Mouse (Mus musculus): ENCODE results near the gene Gps2. TPM values are rescaled to one million over a fixed set of nuclear protein-coding genes. Genes with fewer than 3 reads are reported as not detected.

Gps2 gene
- polyA plus RNA-seq, 1 experiment from 2014 or later, result 90.8 TPM

DNA sequence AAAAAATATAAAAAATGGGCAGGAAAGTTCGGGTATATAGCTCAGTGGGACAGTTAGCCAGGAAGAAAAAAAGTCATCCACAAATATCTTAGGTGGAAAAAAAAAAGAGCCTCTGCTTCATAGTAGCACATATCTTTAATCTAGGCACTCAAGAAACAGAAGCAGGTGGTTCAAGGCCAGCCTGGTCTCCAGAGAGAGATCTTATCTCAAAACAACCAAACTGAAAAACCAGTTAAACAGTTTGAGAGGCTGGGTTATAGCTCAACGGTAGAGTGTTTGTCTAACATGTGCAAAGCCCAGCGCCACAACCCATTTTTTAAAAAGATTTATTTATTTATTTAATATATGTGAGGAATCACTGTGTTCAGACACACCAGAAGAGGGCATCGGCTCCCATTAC lies 19.4 kb downstream of the Gps2 start:
- Histone ChIP-seq H3K9ac (ENCODE audit: low read length) (no peak overlapping the region), H3K4me3 (ENCODE audit: low read depth, low read length) (no peak overlapping the region), H3K4me2 (ENCODE audit: low read depth, severe bottlenecking) (no peak overlapping the region), H3K27me3 (ENCODE audit: control insufficient read depth, insufficient read depth, low read length) (peaks cover 8% of the 10 kb centered on the region), H3K27ac (replicated peaks; ENCODE audit: low read depth, low read length) (no peak overlapping the region), H3K9me3 (ENCODE audit: control insufficient read depth, low read length) (no peaks in the 10 kb centered on the region), H3K4me1 (ENCODE audit: control insufficient read depth, insufficient read depth, low read length) (peaks cover 22% of the 10 kb centered on the region), H3K36me3 (ENCODE audit: control insufficient read depth, insufficient read depth, low read length) (no peaks in the 10 kb centered on the region)
- WGBS, result 82% methylated on average over 4 of the region's 4 CpGs
- ATAC-seq (ENCODE audit: insufficient number of reproducible peaks, low FRiP score, low TSS enrichment, low read depth), result no peak
- DNase-seq (ENCODE audit: low spot score), result no peak

DNA sequence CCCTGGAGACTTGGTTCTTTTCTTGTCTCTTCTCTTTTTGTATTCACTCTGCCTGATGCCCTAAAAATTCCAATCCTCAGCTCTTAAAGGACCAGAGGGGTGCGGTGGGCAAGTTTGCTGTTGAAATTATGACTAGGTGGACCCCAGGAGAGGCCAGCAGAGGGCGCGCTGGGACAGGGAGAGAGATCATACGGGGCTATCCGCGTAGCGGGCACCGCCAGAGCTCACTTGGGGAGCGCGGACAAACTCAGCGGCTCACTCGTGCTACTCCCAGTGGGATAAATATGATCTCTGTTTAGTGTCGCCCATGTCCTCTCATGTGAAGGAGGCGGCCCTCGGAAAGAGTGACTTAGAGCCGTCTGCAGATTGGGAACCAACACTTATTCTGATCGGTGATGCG lies 20.5 kb downstream of the Gps2 start:
- H3K27me3 ChIP-seq (ENCODE audit: control insufficient read depth, insufficient read depth, low read length), result peaks cover 8% of the 10 kb centered on the region
- no peaks in the 10 kb centered on the region for H3K36me3 ChIP-seq (ENCODE audit: control insufficient read depth, insufficient read depth, low read length)
- no peaks in the 10 kb centered on the region for H3K9me3 ChIP-seq (ENCODE audit: control insufficient read depth, low read length)
- under 1% methylated on average over 18 of the region's 18 CpGs for WGBS
- no peak overlapping the region for H3K27ac ChIP-seq (replicated peaks; ENCODE audit: low read depth, low read length)
- H3K4me2 ChIP-seq (ENCODE audit: low read depth, severe bottlenecking), result peak overlapping the region; percentile 34
- H3K4me1 ChIP-seq (ENCODE audit: control insufficient read depth, insufficient read depth, low read length), result peaks cover 30% of the 10 kb centered on the region
- no peak for ATAC-seq (ENCODE audit: insufficient number of reproducible peaks, low FRiP score, low TSS enrichment, low read depth)
- H3K4me3 ChIP-seq (ENCODE audit: low read depth, low read length), result peak overlapping the region; percentile 3; the same call in 1 of the 2 replicates
- peak; percentile 99 for DNase-seq (ENCODE audit: low spot score)
- H3K9ac ChIP-seq (ENCODE audit: low read length), result peak overlapping the region; percentile 27; the same call in 1 of the 2 replicates

DNA sequence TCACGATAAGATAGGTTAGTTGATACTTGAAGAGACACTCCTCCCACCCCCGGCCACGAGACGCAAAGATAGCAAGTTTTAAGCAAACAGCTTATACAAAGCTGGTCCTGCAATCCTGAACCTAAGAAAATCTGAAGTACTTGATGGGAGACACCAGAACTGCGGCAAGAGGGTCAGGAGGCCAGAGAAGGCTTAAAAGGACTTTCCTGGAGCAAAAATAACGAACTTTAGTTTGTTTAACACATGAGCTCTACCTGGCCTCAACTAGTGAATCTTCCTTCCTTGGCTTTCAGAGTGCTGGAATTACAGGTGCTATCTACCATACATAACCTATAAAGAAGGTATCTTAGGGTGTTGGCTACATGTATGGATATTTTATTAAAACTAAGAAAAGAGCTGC lies 21.0 kb downstream of the Gps2 start:
- 0 out of 2 replicates have a peak overlapping the region, but pooled peaks have one; percentile 27 for H3K9ac ChIP-seq (ENCODE audit: low read length)
- peaks cover 8% of the 10 kb centered on the region for H3K27me3 ChIP-seq (ENCODE audit: control insufficient read depth, insufficient read depth, low read length)
- no peaks in the 10 kb centered on the region for H3K36me3 ChIP-seq (ENCODE audit: control insufficient read depth, insufficient read depth, low read length)
- H3K27ac ChIP-seq (replicated peaks; ENCODE audit: low read depth, low read length), result no peak overlapping the region
- H3K4me2 ChIP-seq (ENCODE audit: low read depth, severe bottlenecking), result peak overlapping the region; percentile 99
- H3K4me1 ChIP-seq (ENCODE audit: control insufficient read depth, insufficient read depth, low read length), result peaks cover 30% of the 10 kb centered on the region
- DNase-seq (ENCODE audit: low spot score) (no peak), ATAC-seq (ENCODE audit: insufficient number of reproducible peaks, low FRiP score, low TSS enrichment, low read depth) (no peak)
- WGBS, result 24% methylated on average over 6 of the region's 6 CpGs
- peak overlapping the region; percentile 3; the same call in 1 of the 2 replicates for H3K4me3 ChIP-seq (ENCODE audit: low read depth, low read length)
- no peaks in the 10 kb centered on the region for H3K9me3 ChIP-seq (ENCODE audit: control insufficient read depth, low read length)

DNA sequence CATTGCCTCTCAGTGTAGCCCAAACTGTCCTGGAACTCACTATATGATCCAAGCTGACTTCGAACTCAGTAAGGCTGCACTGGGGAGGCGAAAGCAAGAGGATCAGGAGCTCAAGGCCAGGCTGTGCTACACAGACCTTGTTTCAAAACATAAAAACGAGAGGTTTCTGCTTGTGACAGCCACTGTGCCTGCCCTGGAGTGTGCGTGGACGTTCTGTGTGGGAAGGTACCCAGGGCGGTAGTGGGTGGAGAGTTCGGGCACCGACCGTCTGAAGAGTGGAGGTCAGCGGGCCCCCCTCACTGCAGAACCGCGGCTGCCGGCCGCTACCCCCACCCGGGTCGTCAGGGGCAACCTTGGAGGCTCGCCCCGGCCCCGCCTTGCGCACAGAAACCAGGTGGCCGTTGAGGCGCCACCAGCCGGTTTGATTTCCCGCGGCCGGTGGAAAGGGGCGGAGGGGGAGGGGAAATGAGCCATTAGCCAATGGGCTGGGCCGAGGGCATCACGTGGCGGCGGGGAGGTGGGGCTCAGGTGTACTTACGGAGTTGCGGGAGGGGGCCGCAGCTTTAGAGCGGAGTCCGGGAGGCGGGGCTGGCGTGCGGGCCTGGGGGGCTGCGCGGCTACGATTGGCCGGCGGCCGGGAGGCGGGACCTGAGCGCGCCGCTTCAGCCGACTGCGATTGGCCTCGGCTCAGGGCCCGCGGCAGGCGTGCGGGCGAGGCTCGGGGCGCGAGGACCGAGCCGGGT lies 21.6 kb downstream of the Gps2 start, which contains the start of gene Ybx2:
Gene Ybx2, plus strand, starts transcription at position 660 of the 743 bp plus-strand sequence.
- peak within 1 kb of the TSS; percentile 74 for H3K9ac ChIP-seq (ENCODE audit: low read length)
- H3K36me3 ChIP-seq (ENCODE audit: control insufficient read depth, insufficient read depth, low read length), result no peaks in the 10 kb centered on the region
- WGBS, result 2% methylated on average over 39 of the region's 62 CpGs
- H3K4me3 ChIP-seq (ENCODE audit: low read depth, low read length), result peak within 1 kb of the TSS; percentile 47
- no peaks in the 10 kb centered on the region for H3K9me3 ChIP-seq (ENCODE audit: control insufficient read depth, low read length)
- peaks cover 30% of the 10 kb centered on the region for H3K4me1 ChIP-seq (ENCODE audit: control insufficient read depth, insufficient read depth, low read length)
- DNase-seq (ENCODE audit: low spot score), result peak; percentile 97
- peaks cover 8% of the 10 kb centered on the region for H3K27me3 ChIP-seq (ENCODE audit: control insufficient read depth, insufficient read depth, low read length)
- H3K27ac ChIP-seq (replicated peaks; ENCODE audit: low read depth, low read length), result no peak within 1 kb of the TSS
- peak within 1 kb of the TSS; percentile 99 for H3K4me2 ChIP-seq (ENCODE audit: low read depth, severe bottlenecking)
- ATAC-seq (ENCODE audit: insufficient number of reproducible peaks, low FRiP score, low TSS enrichment, low read depth), result peak; percentile 91

DNA sequence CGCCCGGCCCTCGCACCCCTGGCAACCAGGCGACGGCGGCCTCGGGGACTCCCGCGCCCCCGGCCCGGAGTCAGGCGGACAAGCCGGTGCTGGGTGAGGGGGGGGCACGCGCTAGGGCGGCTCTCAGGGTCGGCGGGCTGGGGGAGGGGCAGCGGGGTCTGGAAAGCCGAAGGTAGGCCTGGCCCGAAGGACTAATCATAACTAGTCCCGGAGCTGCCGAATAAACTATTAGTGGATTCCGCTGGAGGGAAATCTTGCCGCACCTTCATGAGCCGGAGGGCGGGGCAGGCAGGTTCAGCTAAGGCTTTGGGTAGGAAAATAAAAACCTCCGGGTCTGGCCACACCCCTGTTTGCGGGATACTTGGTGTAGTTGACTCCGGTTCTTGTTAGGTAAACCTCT lies 22.5 kb downstream of the Gps2 start:
- DNase-seq (ENCODE audit: low spot score) (peak; percentile 54), ATAC-seq (ENCODE audit: insufficient number of reproducible peaks, low FRiP score, low TSS enrichment, low read depth) (no peak)
- Histone ChIP-seq H3K4me2 (ENCODE audit: low read depth, severe bottlenecking) (peak overlapping the region; percentile 99), H3K36me3 (ENCODE audit: control insufficient read depth, insufficient read depth, low read length) (no peaks in the 10 kb centered on the region), H3K4me1 (ENCODE audit: control insufficient read depth, insufficient read depth, low read length) (peaks cover 30% of the 10 kb centered on the region), H3K4me3 (ENCODE audit: low read depth, low read length) (peak overlapping the region; percentile 47), H3K9me3 (ENCODE audit: control insufficient read depth, low read length) (no peaks in the 10 kb centered on the region), H3K27me3 (ENCODE audit: control insufficient read depth, insufficient read depth, low read length) (peaks cover 8% of the 10 kb centered on the region), H3K9ac (ENCODE audit: low read length) (peak overlapping the region; percentile 74), H3K27ac (replicated peaks; ENCODE audit: low read depth, low read length) (no peak overlapping the region)
- 1% methylated on average over 26 of the region's 30 CpGs for WGBS

DNA sequence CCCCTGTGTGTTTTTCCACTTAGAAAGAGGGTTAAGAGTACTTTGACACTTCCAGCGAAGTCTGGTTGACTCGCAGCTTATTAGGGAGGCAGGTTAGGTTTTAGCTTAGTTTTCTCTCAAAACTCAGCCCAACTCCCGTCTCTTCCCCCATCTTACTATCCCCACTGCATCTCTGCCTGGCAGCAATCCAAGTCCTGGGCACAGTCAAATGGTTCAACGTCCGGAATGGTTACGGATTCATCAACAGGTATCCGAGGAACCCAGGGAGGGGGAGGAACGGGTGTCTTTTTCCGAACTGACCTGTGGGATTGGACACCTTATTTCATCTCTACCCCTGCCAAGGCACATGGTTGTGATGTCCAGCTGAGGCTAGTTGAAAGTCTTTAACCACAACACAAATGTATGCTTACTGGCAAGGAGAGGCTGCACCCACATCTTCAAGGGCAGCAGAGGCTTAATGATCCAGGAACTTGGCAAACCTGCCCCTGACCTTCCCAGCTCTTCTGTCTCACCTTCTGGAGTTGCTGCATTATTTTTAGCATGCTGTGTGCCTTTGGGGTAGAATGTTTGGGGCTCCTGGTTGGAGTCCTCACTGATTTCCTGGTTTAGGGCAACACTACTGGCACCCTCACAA lies 23.1 kb downstream of the Gps2 start:
- ATAC-seq (ENCODE audit: insufficient number of reproducible peaks, low FRiP score, low TSS enrichment, low read depth), result no peak
- Histone ChIP-seq H3K4me1 (ENCODE audit: control insufficient read depth, insufficient read depth, low read length) (peaks cover 30% of the 10 kb centered on the region), H3K27ac (replicated peaks; ENCODE audit: low read depth, low read length) (no peak overlapping the region), H3K4me3 (ENCODE audit: low read depth, low read length) (peak overlapping the region; percentile 47), H3K9ac (ENCODE audit: low read length) (no peak overlapping the region; the same call in 1 of the 2 replicates), H3K27me3 (ENCODE audit: control insufficient read depth, insufficient read depth, low read length) (peaks cover 8% of the 10 kb centered on the region), H3K9me3 (ENCODE audit: control insufficient read depth, low read length) (no peaks in the 10 kb centered on the region), H3K36me3 (ENCODE audit: control insufficient read depth, insufficient read depth, low read length) (no peaks in the 10 kb centered on the region), H3K4me2 (ENCODE audit: low read depth, severe bottlenecking) (peak overlapping the region; percentile 99)
- 52% methylated on average over 9 of the region's 9 CpGs for WGBS
- DNase-seq (ENCODE audit: low spot score), result no peak

DNA sequence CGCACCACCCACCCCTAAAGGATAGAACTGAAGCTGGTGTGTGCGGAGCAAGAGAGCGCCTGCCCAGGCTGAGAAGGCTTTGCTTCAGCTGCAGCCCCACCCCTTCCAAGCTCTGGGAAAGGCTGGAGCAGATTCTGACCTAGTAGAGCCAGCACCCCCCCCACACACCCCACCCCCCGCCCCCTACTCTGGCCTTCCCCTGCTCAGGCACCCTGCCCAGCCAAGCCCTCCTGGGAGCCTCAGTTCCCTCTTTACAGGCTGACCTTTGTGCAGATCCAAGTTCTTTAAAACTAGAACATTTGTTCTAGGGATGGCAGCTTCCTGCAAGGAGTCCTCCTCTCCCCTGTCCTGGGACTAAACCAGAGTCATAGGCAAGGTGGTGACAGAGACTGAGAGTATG lies 23.7 kb downstream of the Gps2 start:
- Histone ChIP-seq H3K4me1 (ENCODE audit: control insufficient read depth, insufficient read depth, low read length) (peaks cover 30% of the 10 kb centered on the region), H3K27me3 (ENCODE audit: control insufficient read depth, insufficient read depth, low read length) (peaks cover 8% of the 10 kb centered on the region), H3K9ac (ENCODE audit: low read length) (no peak overlapping the region), H3K36me3 (ENCODE audit: control insufficient read depth, insufficient read depth, low read length) (no peaks in the 10 kb centered on the region), H3K4me2 (ENCODE audit: low read depth, severe bottlenecking) (0 out of 2 replicates have a peak overlapping the region, but pooled peaks have one; percentile 7), H3K4me3 (ENCODE audit: low read depth, low read length) (no peak overlapping the region), H3K9me3 (ENCODE audit: control insufficient read depth, low read length) (no peaks in the 10 kb centered on the region), H3K27ac (replicated peaks; ENCODE audit: low read depth, low read length) (no peak overlapping the region)
- WGBS, result 29% methylated on average over 4 of the region's 4 CpGs
- ATAC-seq (ENCODE audit: insufficient number of reproducible peaks, low FRiP score, low TSS enrichment, low read depth) (no peak), DNase-seq (ENCODE audit: low spot score) (no peak)

DNA sequence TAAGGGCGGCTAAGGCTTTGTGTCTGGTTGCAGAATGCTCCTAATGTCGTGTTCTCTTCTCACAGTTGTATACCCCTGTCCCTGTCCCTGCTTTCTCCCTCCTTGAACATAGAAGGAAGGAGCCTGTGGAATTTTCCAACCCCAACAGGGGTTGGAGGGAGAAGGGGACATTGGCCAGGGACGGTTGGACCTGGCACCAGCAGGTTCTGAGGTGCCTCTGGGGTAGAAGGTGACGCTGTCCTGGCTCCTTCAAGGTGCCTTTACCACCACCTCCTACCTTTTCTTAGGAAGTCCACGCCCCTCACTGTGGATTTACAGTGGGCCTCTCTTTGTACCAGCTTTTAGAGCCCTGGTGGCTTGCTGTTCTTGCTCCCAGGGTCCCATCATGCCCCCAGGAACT lies 24.1 kb downstream of the Gps2 start:
- no peak for ATAC-seq (ENCODE audit: insufficient number of reproducible peaks, low FRiP score, low TSS enrichment, low read depth)
- DNase-seq (ENCODE audit: low spot score), result no peak
- H3K4me3 ChIP-seq (ENCODE audit: low read depth, low read length), result no peak overlapping the region
- no peak overlapping the region for H3K27ac ChIP-seq (replicated peaks; ENCODE audit: low read depth, low read length)
- no peak overlapping the region for H3K4me2 ChIP-seq (ENCODE audit: low read depth, severe bottlenecking)
- H3K9me3 ChIP-seq (ENCODE audit: control insufficient read depth, low read length), result no peaks in the 10 kb centered on the region
- WGBS, result 73% methylated on average over 5 of the region's 5 CpGs
- peaks cover 8% of the 10 kb centered on the region for H3K27me3 ChIP-seq (ENCODE audit: control insufficient read depth, insufficient read depth, low read length)
- no peak overlapping the region for H3K9ac ChIP-seq (ENCODE audit: low read length)
- H3K4me1 ChIP-seq (ENCODE audit: control insufficient read depth, insufficient read depth, low read length), result peaks cover 30% of the 10 kb centered on the region
- H3K36me3 ChIP-seq (ENCODE audit: control insufficient read depth, insufficient read depth, low read length), result no peaks in the 10 kb centered on the region

Measured in limb, embryonic 11.5 days (tissue).